Mouse (Mus musculus): ENCODE measurements around the gene Olfr776. TPM values are rescaled to one million over a fixed set of nuclear protein-coding genes. Genes with fewer than 3 reads are reported as not detected.
"Not testable (repeated sequence)": the region's sequence is repeated elsewhere in the genome, so short reads cannot be mapped to it uniquely, and the experiment has no call there.

The Olfr776 gene
- not detected in 2 replicates for polyA plus RNA-seq (2014; fragmentation: Nextera tagmentation; extraction: Ambion mirVana)

DNA sequence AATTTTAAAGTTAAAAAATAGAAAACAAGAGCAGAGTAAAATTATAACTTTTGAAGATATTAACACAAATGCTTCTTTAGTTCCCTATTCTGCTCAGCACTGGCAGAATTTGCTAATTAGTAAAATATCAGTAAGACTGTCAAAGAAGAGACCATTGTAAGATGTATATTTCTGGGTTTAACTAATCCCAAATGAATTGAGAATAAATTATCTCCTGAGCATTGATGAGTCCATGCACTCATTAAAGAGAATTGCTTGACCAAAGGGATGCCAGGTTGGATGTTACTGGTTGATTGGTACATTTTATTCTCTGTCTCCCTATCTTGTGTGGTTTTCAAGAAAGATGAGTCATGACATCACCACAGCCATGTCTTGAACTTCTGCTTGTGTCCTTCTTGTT lies at the start of gene Olfr776:
Gene Olfr776 (plus strand): TSS at position 301 of the 400 bp plus-strand sequence.
- Histone ChIP-seq H3K4me1 (ENCODE audit: control insufficient read depth, insufficient read depth, low read length) (no peaks in the 10 kb centered on the region), H3K9me3 (ENCODE audit: control insufficient read depth, low read length) (no peaks in the 10 kb centered on the region), H3K4me3 (ENCODE audit: low read depth, low read length) (no peak within 1 kb of the TSS), H3K4me2 (ENCODE audit: low read depth) (no peak within 1 kb of the TSS), H3K9ac (ENCODE audit: low read length) (no peak within 1 kb of the TSS), H3K27me3 (ENCODE audit: control insufficient read depth, insufficient read depth, low read length) (no peaks in the 10 kb centered on the region), H3K36me3 (ENCODE audit: control insufficient read depth, insufficient read depth, low read length) (no peaks in the 10 kb centered on the region), H3K27ac (ENCODE audit: low read depth, low read length) (no peak within 1 kb of the TSS)
- ATAC-seq (ENCODE audit: insufficient read depth, low FRiP score, low TSS enrichment) (no peak), DNase-seq (ENCODE audit: low spot score) (no peak)

DNA sequence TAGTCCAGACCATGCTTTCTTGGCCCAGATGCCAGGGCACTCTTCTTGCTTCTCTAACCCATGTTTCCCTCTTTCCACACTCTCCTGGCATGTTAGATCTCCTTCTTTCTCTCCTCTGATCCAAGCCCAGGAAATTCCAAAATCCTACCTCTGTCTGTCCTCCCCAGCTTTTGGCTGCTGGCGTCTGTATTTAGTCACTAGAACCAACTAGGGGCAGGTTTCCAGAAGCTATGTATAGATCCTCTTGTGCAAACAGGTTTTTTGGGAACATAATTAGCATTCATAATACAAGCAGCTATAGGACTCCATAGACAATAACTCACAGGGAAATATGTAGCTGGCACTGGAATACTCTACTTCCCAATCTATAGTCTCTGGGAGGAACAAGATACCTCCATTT lies 28.2 kb upstream of the Olfr776 start:
- no peak overlapping the region for H3K9ac ChIP-seq (ENCODE audit: low read length)
- H3K4me2 ChIP-seq (ENCODE audit: low read depth), result no peak overlapping the region
- H3K4me1 ChIP-seq (ENCODE audit: control insufficient read depth, insufficient read depth, low read length), result no peaks in the 10 kb centered on the region
- H3K27me3 ChIP-seq (ENCODE audit: control insufficient read depth, insufficient read depth, low read length), result no peaks in the 10 kb centered on the region
- H3K36me3 ChIP-seq (ENCODE audit: control insufficient read depth, insufficient read depth, low read length), result no peaks in the 10 kb centered on the region
- no peak overlapping the region for H3K4me3 ChIP-seq (ENCODE audit: low read depth, low read length)
- DNase-seq (ENCODE audit: low spot score) (no peak), ATAC-seq (ENCODE audit: insufficient read depth, low FRiP score, low TSS enrichment) (no peak)
- no peak overlapping the region for H3K27ac ChIP-seq (ENCODE audit: low read depth, low read length)
- 89% methylated on average over 1 of the region's 1 CpGs for WGBS
- H3K9me3 ChIP-seq (ENCODE audit: control insufficient read depth, low read length), result no peaks in the 10 kb centered on the region

DNA sequence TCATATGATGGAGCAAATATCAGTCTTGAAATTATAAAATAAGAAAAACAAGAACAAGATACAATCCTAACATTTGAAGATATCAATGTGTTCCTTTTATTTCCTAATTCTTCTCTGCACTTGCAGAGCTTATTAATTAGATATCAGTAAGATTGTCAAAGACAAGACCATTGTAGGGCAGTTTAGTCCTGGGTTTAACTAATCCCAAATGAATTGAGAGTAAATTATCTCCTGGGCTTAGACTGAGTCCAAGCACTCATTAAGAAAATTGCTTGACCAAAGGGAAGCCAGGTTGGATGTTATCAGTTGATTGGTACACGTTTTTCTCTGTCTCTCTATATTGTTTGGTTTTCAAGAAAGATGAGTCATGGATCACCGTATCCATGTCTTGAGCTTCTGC lies 23.0 kb upstream of the Olfr776 start, which contains the start of gene Olfr774:
Gene Olfr774 (plus strand): TSS at position 301 of the 400 bp plus-strand sequence.
- ATAC-seq (ENCODE audit: insufficient read depth, low FRiP score, low TSS enrichment), result no peak
- Histone ChIP-seq H3K4me2 (ENCODE audit: low read depth) (no peak within 1 kb of the TSS), H3K27me3 (ENCODE audit: control insufficient read depth, insufficient read depth, low read length) (no peaks in the 10 kb centered on the region), H3K36me3 (ENCODE audit: control insufficient read depth, insufficient read depth, low read length) (no peaks in the 10 kb centered on the region), H3K4me1 (ENCODE audit: control insufficient read depth, insufficient read depth, low read length) (no peaks in the 10 kb centered on the region), H3K4me3 (ENCODE audit: low read depth, low read length) (no peak within 1 kb of the TSS), H3K9me3 (ENCODE audit: control insufficient read depth, low read length) (no peaks in the 10 kb centered on the region), H3K27ac (ENCODE audit: low read depth, low read length) (no peak within 1 kb of the TSS), H3K9ac (ENCODE audit: low read length) (no peak within 1 kb of the TSS)
- DNase-seq (ENCODE audit: low spot score), result no peak
- 76% methylated on average over 2 of the region's 2 CpGs for WGBS

DNA sequence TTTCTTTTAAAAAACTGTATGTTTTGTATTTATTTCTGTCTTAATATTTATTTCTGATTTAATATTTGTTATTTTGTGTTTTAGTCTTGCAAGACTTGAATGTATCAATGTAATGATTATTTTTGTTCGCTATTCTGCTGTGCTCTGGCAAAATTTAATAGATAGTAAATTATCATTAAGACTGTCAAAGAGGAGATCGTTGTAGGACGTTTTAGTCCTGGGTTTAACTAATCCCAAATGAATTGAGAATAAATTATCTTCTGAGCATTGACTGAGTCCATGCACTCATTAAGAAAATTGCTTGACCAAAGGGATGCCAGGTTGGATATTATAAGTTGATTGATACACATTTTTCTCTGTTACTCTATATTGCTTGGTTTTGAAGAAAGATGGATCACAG lies 10.8 kb upstream of the Olfr776 start, which contains the start of gene Olfr775:
Gene Olfr775 (plus strand): TSS at position 301 of the 400 bp plus-strand sequence.
- no peak within 1 kb of the TSS for H3K4me2 ChIP-seq (ENCODE audit: low read depth)
- H3K9me3 ChIP-seq (ENCODE audit: control insufficient read depth, low read length), result no peaks in the 10 kb centered on the region
- no peaks in the 10 kb centered on the region for H3K4me1 ChIP-seq (ENCODE audit: control insufficient read depth, insufficient read depth, low read length)
- H3K36me3 ChIP-seq (ENCODE audit: control insufficient read depth, insufficient read depth, low read length), result no peaks in the 10 kb centered on the region
- DNase-seq (ENCODE audit: low spot score), result no peak
- no peak for ATAC-seq (ENCODE audit: insufficient read depth, low FRiP score, low TSS enrichment)
- H3K27me3 ChIP-seq (ENCODE audit: control insufficient read depth, insufficient read depth, low read length), result no peaks in the 10 kb centered on the region
- H3K4me3 ChIP-seq (ENCODE audit: low read depth, low read length), result no peak within 1 kb of the TSS
- H3K27ac ChIP-seq (ENCODE audit: low read depth, low read length), result no peak within 1 kb of the TSS
- 71% methylated on average over 3 of the region's 3 CpGs for WGBS
- no peak within 1 kb of the TSS for H3K9ac ChIP-seq (ENCODE audit: low read length)

DNA sequence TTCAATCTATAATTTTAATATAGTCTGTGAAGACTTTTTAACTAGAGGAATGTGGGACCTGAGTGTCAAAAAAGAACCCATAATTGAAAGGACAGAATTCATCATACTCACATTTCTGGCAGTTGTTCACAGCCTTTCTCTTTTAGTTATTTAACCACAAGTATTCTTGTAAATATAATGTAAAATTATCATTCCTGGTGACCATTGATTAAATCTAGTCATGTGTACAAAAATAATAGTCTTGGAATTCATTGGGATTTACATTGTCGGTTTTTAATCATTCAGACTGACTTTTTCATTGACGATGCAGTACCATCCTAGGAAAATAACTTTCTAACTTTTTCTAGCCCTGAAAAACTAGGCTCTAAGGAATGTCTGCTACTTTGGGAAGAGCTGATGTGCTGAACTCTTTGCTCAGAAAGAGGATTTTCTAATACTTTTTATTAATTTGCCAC lies 12.2 kb downstream of the Olfr776 start, which contains the start of gene Olfr777:
Gene Olfr777 (minus strand): TSS at position 405 of the 455 bp plus-strand sequence.
- Histone ChIP-seq H3K9ac (ENCODE audit: low read length) (no peak within 1 kb of the TSS), H3K27me3 (ENCODE audit: control insufficient read depth, insufficient read depth, low read length) (no peaks in the 10 kb centered on the region), H3K4me3 (ENCODE audit: low read depth, low read length) (no peak within 1 kb of the TSS), H3K4me2 (ENCODE audit: low read depth) (no peak within 1 kb of the TSS), H3K36me3 (ENCODE audit: control insufficient read depth, insufficient read depth, low read length) (no peaks in the 10 kb centered on the region), H3K27ac (ENCODE audit: low read depth, low read length) (no peak within 1 kb of the TSS), H3K9me3 (ENCODE audit: control insufficient read depth, low read length) (no peaks in the 10 kb centered on the region), H3K4me1 (ENCODE audit: control insufficient read depth, insufficient read depth, low read length) (no peaks in the 10 kb centered on the region)
- WGBS, result 96% methylated on average over 2 of the region's 2 CpGs
- ATAC-seq (ENCODE audit: insufficient read depth, low FRiP score, low TSS enrichment) (no peak), DNase-seq (ENCODE audit: low spot score) (no peak)

DNA sequence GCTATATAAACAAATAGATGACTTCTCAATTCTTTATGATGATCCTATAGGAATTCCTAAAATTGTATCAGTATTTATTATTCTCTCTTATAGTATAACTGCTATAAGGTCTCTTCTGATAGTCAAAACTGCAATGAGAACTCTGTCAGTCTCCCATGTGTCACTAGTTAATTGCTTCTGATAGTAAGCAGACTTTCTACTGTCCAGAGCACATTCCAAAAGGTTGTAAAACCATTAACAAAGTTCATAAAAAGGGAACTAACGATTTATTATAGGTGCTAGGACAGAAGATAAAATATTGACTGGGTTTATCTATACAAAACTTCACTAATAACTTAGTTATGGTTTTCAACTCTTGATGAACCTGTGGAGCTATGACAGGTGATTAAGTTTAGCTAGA lies 54.0 kb downstream of the Olfr776 start:
- ATAC-seq (ENCODE audit: insufficient read depth, low FRiP score, low TSS enrichment); H3K4me3 ChIP-seq (ENCODE audit: low read depth, low read length): not testable (repeated sequence)

DNA sequence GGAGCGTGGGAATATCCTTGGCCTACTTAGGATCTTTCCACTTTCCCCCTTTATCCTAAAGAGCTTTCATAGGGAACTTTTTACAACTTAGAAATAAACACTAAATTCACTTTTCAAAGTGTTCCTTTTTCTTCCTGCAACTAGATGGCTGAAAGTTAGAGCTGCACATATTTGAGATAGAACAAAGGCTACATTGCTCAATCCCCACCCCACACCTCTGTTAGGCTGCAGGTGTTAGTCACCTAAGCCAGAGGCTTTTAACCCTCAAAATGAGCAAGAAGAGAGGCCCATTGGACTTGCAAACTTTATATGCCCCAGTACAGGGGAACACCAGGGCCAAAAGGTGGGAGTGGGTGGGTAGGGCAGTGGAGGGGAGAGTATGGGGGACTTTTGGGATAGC lies 54.6 kb downstream of the Olfr776 start:
- H3K4me2 ChIP-seq (ENCODE audit: low read depth); H3K27ac ChIP-seq (ENCODE audit: low read depth, low read length); ATAC-seq (ENCODE audit: insufficient read depth, low FRiP score, low TSS enrichment); H3K9me3 ChIP-seq (ENCODE audit: control insufficient read depth, low read length); H3K4me3 ChIP-seq (ENCODE audit: low read depth, low read length); DNase-seq (ENCODE audit: low spot score); H3K36me3 ChIP-seq (ENCODE audit: control insufficient read depth, insufficient read depth, low read length); H3K4me1 ChIP-seq (ENCODE audit: control insufficient read depth, insufficient read depth, low read length); H3K9ac ChIP-seq (ENCODE audit: low read length); H3K27me3 ChIP-seq (ENCODE audit: control insufficient read depth, insufficient read depth, low read length): not testable (repeated sequence)
- WGBS, result no CpG with 5 or more reads among the region's 1 CpGs

More for the DNA sequence above, 54.0 kb downstream of the Olfr776 start:
- DNase-seq (ENCODE audit: low spot score); H3K27me3 ChIP-seq (ENCODE audit: control insufficient read depth, insufficient read depth, low read length); H3K9me3 ChIP-seq (ENCODE audit: control insufficient read depth, low read length); H3K4me2 ChIP-seq (ENCODE audit: low read depth); H3K27ac ChIP-seq (ENCODE audit: low read depth, low read length); H3K9ac ChIP-seq (ENCODE audit: low read length); H3K4me1 ChIP-seq (ENCODE audit: control insufficient read depth, insufficient read depth, low read length); H3K36me3 ChIP-seq (ENCODE audit: control insufficient read depth, insufficient read depth, low read length): not testable (repeated sequence)
- WGBS, result 66% methylated on average over 1 of the region's 1 CpGs

Other genes with a start within 250 kb of the Olfr776 start
- gene Olfr763, start 248.3 kb upstream of the Olfr776 start, polyA plus RNA-seq (2014; fragmentation: Nextera tagmentation; extraction: Ambion mirVana), result not detected in 2 replicates
- gene Olfr764-ps1, start 219.2 kb upstream of the Olfr776 start, polyA plus RNA-seq (2014; fragmentation: Nextera tagmentation; extraction: Ambion mirVana), result not detected in 2 replicates
- gene Olfr765, start 209.1 kb upstream of the Olfr776 start, polyA plus RNA-seq (2014; fragmentation: Nextera tagmentation; extraction: Ambion mirVana), result not detected in 2 replicates
- gene Olfr766-ps1, start 190.2 kb upstream of the Olfr776 start, polyA plus RNA-seq (2014; fragmentation: Nextera tagmentation; extraction: Ambion mirVana), result not detected in 2 replicates
- gene Olfr767, start 176.2 kb upstream of the Olfr776 start, polyA plus RNA-seq (2014; fragmentation: Nextera tagmentation; extraction: Ambion mirVana), result not detected in 2 replicates
- gene Olfr768, start 159.8 kb upstream of the Olfr776 start, polyA plus RNA-seq (2014; fragmentation: Nextera tagmentation; extraction: Ambion mirVana), result not detected in 2 replicates
- gene Olfr769, start 141.3 kb upstream of the Olfr776 start, polyA plus RNA-seq (2014; fragmentation: Nextera tagmentation; extraction: Ambion mirVana), result not detected in 2 replicates
- gene Olfr770, start 120.1 kb upstream of the Olfr776 start, polyA plus RNA-seq (2014; fragmentation: Nextera tagmentation; extraction: Ambion mirVana), result not detected in 2 replicates
- not detected in 2 replicates for gene Olfr771, start 94.4 kb upstream of the Olfr776 start, polyA plus RNA-seq (2014; fragmentation: Nextera tagmentation; extraction: Ambion mirVana)
- gene Olfr772, start 81.2 kb upstream of the Olfr776 start, polyA plus RNA-seq (2014; fragmentation: Nextera tagmentation; extraction: Ambion mirVana), result not detected in 2 replicates
- not detected in 2 replicates for gene Olfr773, start 71.7 kb upstream of the Olfr776 start, polyA plus RNA-seq (2014; fragmentation: Nextera tagmentation; extraction: Ambion mirVana)
- gene Olfr774, start 22.9 kb upstream of the Olfr776 start, polyA plus RNA-seq (2014; fragmentation: Nextera tagmentation; extraction: Ambion mirVana), result not detected in 2 replicates
- not detected in 2 replicates for gene Olfr775, start 10.7 kb upstream of the Olfr776 start, polyA plus RNA-seq (2014; fragmentation: Nextera tagmentation; extraction: Ambion mirVana)
- not detected in 2 replicates for gene Olfr777, start 12.4 kb downstream of the Olfr776 start, polyA plus RNA-seq (2014; fragmentation: Nextera tagmentation; extraction: Ambion mirVana)
- not detected in 2 replicates for gene Olfr780, start 59.0 kb downstream of the Olfr776 start, polyA plus RNA-seq (2014; fragmentation: Nextera tagmentation; extraction: Ambion mirVana)
- gene Olfr781, start 69.7 kb downstream of the Olfr776 start, polyA plus RNA-seq (2014; fragmentation: Nextera tagmentation; extraction: Ambion mirVana), result not detected in 2 replicates
- gene Olfr782, start 89.7 kb downstream of the Olfr776 start, polyA plus RNA-seq (2014; fragmentation: Nextera tagmentation; extraction: Ambion mirVana), result not detected in 2 replicates
- 0.15 TPM in 1 of 2 replicates, not detected in the other for gene Olfr784, start 125.0 kb downstream of the Olfr776 start, polyA plus RNA-seq (2014; fragmentation: Nextera tagmentation; extraction: Ambion mirVana)
- not detected in 2 replicates for gene Olfr785, start 146.3 kb downstream of the Olfr776 start, polyA plus RNA-seq (2014; fragmentation: Nextera tagmentation; extraction: Ambion mirVana)
- gene Olfr786, start 168.2 kb downstream of the Olfr776 start, polyA plus RNA-seq (2014; fragmentation: Nextera tagmentation; extraction: Ambion mirVana), result not detected in 2 replicates
- gene Olfr787, start 202.7 kb downstream of the Olfr776 start, polyA plus RNA-seq (2014; fragmentation: Nextera tagmentation; extraction: Ambion mirVana), result not detected in 2 replicates
- gene Olfr788, start 211.9 kb downstream of the Olfr776 start, polyA plus RNA-seq (2014; fragmentation: Nextera tagmentation; extraction: Ambion mirVana), result not detected in 2 replicates
- not detected in 2 replicates for gene Olfr789, start 225.6 kb downstream of the Olfr776 start, polyA plus RNA-seq (2014; fragmentation: Nextera tagmentation; extraction: Ambion mirVana)
- gene Olfr790, start 239.4 kb downstream of the Olfr776 start, polyA plus RNA-seq (2014; fragmentation: Nextera tagmentation; extraction: Ambion mirVana), result not detected in 2 replicates

Measured in neural tube, embryonic 11.5 days (tissue).